Mouse (Mus musculus) midbrain, postnatal 0 days (tissue): Measurements from ENCODE around the gene Fndc11. TPM values are rescaled to one million over a fixed set of nuclear protein-coding genes. Genes with fewer than 3 reads are reported as not detected.
"Not testable (repeated sequence)": the region's sequence is repeated elsewhere in the genome, so short reads cannot be mapped to it uniquely, and the experiment has no call there.

Source experiments
- ATAC-seq: fragments of 200-750 bp; cut with Nextera tagmentation; 2 replicates; pipeline ENCODE4 v1.8.0; 2017; ENCODE audit warnings: moderate number of reproducible peaks, mild to moderate bottlenecking, moderate TSS enrichment, moderate library complexity; ENCODE audit not compliant: low FRiP score
- DNase-seq: peaks from one replicate; pipeline ENCODE4 v3.0.0-alpha.2; 2015; ENCODE audit warnings: low spot score
- H3K27ac ChIP-seq: fragments of 300-500 bp; sonication (generic); 2 replicates; pipeline ENCODE4 v1.5.1; 2014; ENCODE audit warnings: low read depth, mild to moderate bottlenecking, low read length, mixed read lengths
- H3K27me3 ChIP-seq: fragments of 300-500 bp; sonication (generic); 2 replicates; pipeline ENCODE4 v1.6.1; 2014; ENCODE audit warnings: low read length, control low read depth, mixed read lengths; ENCODE audit not compliant: insufficient read depth
- H3K36me3 ChIP-seq: fragments of 300-500 bp; sonication (generic); 2 replicates; pipeline ENCODE4 v1.6.1; 2014; ENCODE audit warnings: low read length, control low read depth, mixed read lengths; ENCODE audit not compliant: insufficient read depth
- H3K4me1 ChIP-seq: fragments of 300-500 bp; sonication (generic); 2 replicates; pipeline ENCODE4 v1.6.1; 2014; ENCODE audit warnings: mild to moderate bottlenecking, control low read depth, antibody characterized with exemption, low read length, mixed read lengths; ENCODE audit not compliant: insufficient read depth
- H3K4me2 ChIP-seq: fragments of 300-500 bp; sonication (generic); 2 replicates; pipeline ENCODE4 v1.6.1; 2014; ENCODE audit warnings: low read depth, mild to moderate bottlenecking, low read length, mixed read lengths; ENCODE audit not compliant: poor library complexity, severe bottlenecking
- H3K4me3 ChIP-seq: fragments of 300-500 bp; sonication (generic); 2 replicates; pipeline ENCODE4 v1.5.1; 2014; ENCODE audit warnings: low read depth, mild to moderate bottlenecking, low read length, moderate library complexity
- H3K9ac ChIP-seq: fragments of 300-500 bp; sonication (generic); replicated peaks from 2 replicates; pipeline ENCODE4 v1.6.1; 2014; ENCODE audit warnings: mild to moderate bottlenecking, low read length, moderate library complexity, mixed read lengths; ENCODE audit not compliant: poor library complexity, severe bottlenecking
- H3K9me3 ChIP-seq: fragments of 300-500 bp; sonication (generic); 2 replicates; pipeline ENCODE4 v1.6.1; 2016; ENCODE audit warnings: low read length, control low read depth
- CTCF ChIP-seq: IDR thresholded peaks from 2 replicates; pipeline ENCODE4 v1.5.1; 2016; ENCODE audit warnings: antibody characterized with exemption, mild to moderate bottlenecking
- WGBS: fragments of 180-500 bp; shearing (Covaris S2); extraction: QIAGEN DNeasy Blood & Tissue Kit; methylation state at CpG from one replicate; pipeline ENCODE4 v1.1.7; 2014; 5-methylcytosine and 5-hydroxymethylcytosine counted together
- polyA plus RNA-seq: library from polyadenylated mRNA; unstranded; fragments of >200 nt; fragmentation: Nextera tagmentation; extraction: Ambion mirVana; gene quantifications from 2 replicates; pipeline ENCODE4 v1.2.1, GENCODE M21; 2015
- total RNA-seq: library from RNA; depleted of rRNA; stranded (reverse); fragments of >200 nt; gene quantifications from 2 replicates; pipeline ENCODE4 v1.2.3, GENCODE M21; 2014

Fndc11 gene
- total and polyA plus RNA-seq, 2 experiments from 2014 or later: 0.26 to 0.55 TPM

DNA sequence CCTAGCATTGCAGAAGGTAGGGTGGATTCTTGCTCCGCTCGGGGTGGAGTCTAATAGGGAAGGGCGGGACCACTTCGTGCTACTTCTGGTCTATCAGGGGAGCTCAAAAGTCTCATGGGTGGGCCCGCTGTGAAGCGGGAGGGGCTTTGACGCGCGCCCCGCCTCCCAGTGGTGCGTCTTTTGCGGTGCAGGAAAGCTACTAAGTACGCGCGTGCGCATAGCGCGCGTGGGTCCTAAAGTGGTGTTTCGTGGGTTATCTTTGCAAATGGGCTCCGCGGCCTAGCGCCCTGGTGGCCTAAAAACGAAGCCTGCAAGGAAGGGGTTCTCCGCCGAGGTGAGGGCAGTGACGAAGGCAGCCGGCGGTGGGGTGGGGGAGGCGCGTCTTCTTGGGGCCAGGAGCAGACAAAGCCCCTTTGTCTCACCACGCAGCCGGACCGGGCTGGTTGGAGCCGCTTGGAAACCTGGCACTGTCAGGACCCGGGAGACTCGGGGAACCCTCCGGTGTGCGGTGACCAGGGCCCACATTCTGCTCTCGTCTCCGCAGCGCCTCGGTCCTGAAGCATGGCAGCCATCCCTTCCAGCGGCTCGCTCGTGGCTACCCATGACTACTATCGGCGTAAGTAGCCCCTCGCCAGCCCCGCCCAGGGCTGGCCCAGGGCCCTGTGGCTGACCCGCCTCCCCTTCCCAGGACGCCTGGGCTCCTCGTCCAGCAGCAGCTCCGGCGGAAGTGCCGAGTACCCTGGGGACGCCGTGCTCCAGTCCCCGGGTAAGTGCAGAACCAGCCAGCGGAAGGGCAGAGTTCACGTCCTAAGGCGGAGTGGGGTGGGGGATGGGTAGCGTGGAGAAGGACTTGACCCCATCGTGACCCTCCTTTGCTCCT is 32.5 kb upstream of the Fndc11 start, which contains the start of gene Ppdpf:
Ppdpf (plus strand) TSS at position 127 of the 880 bp plus-strand sequence.
- Histone ChIP-seq H3K36me3 (0 out of 2 replicates have a peak, but pooled peaks cover 3% of the 10 kb centered on the region), H3K4me1 (peaks cover 6% of the 10 kb centered on the region), H3K4me2 (peak within 1 kb of the TSS; percentile 67), H3K9me3 (no peaks in the 10 kb centered on the region), H3K4me3 (peak within 1 kb of the TSS; percentile 69), H3K27ac (peak within 1 kb of the TSS; percentile 96), H3K27me3 (no peaks in the 10 kb centered on the region), H3K9ac (peak within 1 kb of the TSS; percentile 99)
- TF ChIP-seq CTCF: peak; percentile 48
- DNase-seq (peak; percentile 94), ATAC-seq (peak; percentile 86)
- WGBS: under 1% methylated on average over 64 of the region's 64 CpGs

DNA sequence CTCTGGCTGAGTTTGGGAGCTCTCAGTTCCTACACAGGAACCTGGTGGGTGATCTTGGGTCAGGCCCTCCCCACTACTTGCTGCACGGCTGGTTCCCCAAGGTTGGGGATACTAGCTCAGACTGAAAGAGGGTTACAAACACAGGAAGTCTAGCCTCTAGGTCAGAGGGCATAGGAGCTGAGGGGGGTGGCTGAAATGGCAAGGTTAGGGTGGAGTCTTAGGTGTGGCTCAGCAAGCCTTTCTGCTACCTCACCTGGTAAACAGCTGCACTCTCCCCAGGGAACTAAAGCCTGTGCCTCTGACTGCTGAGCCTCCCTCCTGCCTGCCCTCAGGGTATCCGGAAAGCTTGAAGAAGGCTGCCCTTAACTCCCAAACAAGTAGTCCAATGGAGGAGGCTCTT is 31.1 kb upstream of the Fndc11 start:
- 81% methylated on average over 2 of the region's 2 CpGs for WGBS
- DNase-seq (no peak), ATAC-seq (no peak)
- H3K36me3 ChIP-seq: 0 out of 2 replicates have a peak, but pooled peaks cover 3% of the 10 kb centered on the region
- H3K9ac ChIP-seq: no peak overlapping the region
- H3K27me3 ChIP-seq: no peaks in the 10 kb centered on the region
- no peaks in the 10 kb centered on the region for H3K9me3 ChIP-seq
- H3K4me2 ChIP-seq: peak overlapping the region; percentile 67
- peaks cover 6% of the 10 kb centered on the region for H3K4me1 ChIP-seq
- TF ChIP-seq CTCF: no peak
- no peak overlapping the region for H3K27ac ChIP-seq
- H3K4me3 ChIP-seq: 0 out of 2 replicates have a peak overlapping the region, but pooled peaks have one; percentile 8

DNA sequence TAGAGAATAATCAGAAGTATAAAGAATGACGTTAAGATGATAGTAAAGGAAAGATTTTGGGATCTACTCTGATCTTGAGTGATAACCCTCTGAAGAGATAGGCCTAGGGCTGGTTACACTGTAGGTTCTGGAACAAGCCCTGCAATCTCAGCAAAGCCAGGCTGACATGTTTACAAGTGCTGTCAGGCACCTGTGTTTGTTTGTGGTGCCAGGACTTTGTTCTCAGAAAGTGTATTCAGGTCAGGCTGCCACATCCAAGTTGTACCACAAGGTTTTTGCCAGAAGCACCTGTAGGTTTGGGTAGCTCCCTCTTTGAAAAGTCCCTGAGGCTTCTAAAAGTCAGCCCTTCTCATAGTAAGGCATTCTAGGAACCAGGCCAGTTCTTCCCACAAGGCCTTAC is 30.5 kb upstream of the Fndc11 start:
- H3K4me3 ChIP-seq: no peak overlapping the region

DNA sequence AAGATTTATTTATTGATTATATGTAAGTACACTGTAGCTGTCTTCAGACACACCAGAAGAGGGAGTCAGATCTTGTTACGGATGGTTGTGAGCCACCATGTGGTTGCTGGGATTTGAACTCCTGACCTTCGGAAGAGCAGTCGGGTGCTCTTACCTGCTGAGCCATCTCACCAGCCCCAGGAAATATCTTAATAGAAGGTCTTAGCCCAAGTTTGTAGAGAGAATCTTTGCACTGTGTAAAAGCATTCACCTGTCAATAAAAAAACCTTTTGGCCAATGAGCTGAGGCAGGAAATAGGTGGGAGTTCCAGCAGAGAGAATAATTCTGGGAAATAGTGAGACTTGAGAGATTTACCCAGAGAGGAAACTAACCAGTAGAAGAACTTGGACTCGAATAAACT is 28.4 kb upstream of the Fndc11 start:
- not testable (repeated sequence) for H3K4me2 ChIP-seq, H3K27ac ChIP-seq, H3K4me3 ChIP-seq, H3K9me3 ChIP-seq, H3K4me1 ChIP-seq, H3K27me3 ChIP-seq, H3K9ac ChIP-seq, DNase-seq, ATAC-seq, H3K36me3 ChIP-seq
- 71% methylated on average over 4 of the region's 4 CpGs for WGBS

More for the DNA sequence above, 30.5 kb upstream of the Fndc11 start:
- TF ChIP-seq CTCF: no peak
- no peaks in the 10 kb centered on the region for H3K9me3 ChIP-seq
- DNase-seq: no peak
- ATAC-seq: no peak
- H3K4me1 ChIP-seq: peaks cover 6% of the 10 kb centered on the region
- H3K36me3 ChIP-seq: 0 out of 2 replicates have a peak, but pooled peaks cover 3% of the 10 kb centered on the region
- WGBS: 81% methylated on average over 1 of the region's 1 CpGs
- H3K27me3 ChIP-seq: no peaks in the 10 kb centered on the region
- no peak overlapping the region for H3K4me2 ChIP-seq
- H3K9ac ChIP-seq: no peak overlapping the region
- H3K27ac ChIP-seq: no peak overlapping the region

DNA sequence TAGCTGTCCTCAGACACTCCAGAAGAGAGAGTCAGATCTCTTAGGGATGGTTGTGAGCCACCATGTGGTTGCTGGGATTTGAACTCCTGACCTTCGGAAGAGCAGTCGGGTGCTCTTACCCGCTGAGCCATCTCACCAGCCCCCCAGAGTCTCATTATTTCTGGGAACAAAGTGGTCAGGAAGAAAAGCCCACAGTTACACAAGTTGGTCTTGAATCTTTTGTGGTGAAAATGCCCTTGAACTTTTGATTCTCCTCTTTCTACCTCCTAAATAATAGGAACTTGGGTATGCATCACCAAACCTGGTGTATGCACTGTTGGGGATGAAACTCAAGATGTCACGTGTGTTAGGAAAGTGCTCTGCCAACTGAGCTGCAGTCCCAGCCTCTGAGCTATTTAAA is 27.9 kb upstream of the Fndc11 start:
- Histone ChIP-seq H3K9me3 (no peaks in the 10 kb centered on the region), H3K4me2 (no peak overlapping the region), H3K27me3 (no peaks in the 10 kb centered on the region), H3K4me3 (no peak overlapping the region), H3K4me1 (peaks cover 6% of the 10 kb centered on the region), H3K9ac (no peak overlapping the region), H3K36me3 (0 out of 2 replicates have a peak, but pooled peaks cover 3% of the 10 kb centered on the region), H3K27ac (no peak overlapping the region)
- no peak for TF ChIP-seq CTCF
- ATAC-seq: no peak
- WGBS: 55% methylated on average over 4 of the region's 4 CpGs
- no peak for DNase-seq

DNA sequence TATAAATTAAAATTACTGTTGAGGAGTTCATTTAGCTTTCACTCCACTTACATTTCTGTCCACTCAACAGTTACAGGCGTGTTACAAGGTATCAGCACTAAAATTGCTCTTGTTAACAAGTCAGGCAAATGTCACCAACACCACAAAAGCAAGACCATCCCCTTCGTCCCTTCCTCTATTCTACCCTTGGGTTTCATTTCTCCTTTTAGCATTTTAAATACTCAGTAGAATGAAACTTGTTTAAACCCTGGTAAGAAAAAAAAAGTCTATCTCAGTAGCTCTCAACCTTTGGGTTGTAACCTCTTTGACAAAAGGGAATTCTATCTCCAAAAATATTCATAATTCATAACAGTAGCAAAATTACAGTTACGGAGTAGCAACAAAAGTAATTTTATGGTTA is 26.8 kb upstream of the Fndc11 start:
- 76% methylated on average over 3 of the region's 3 CpGs for WGBS

More for the DNA sequence above, 26.8 kb upstream of the Fndc11 start:
- no peak overlapping the region for H3K4me2 ChIP-seq
- H3K9ac ChIP-seq: no peak overlapping the region
- H3K9me3 ChIP-seq: no peaks in the 10 kb centered on the region
- DNase-seq (no peak), ATAC-seq (no peak)
- no peak overlapping the region for H3K4me3 ChIP-seq
- peaks cover 6% of the 10 kb centered on the region for H3K4me1 ChIP-seq
- TF ChIP-seq CTCF: no peak
- H3K27me3 ChIP-seq: no peaks in the 10 kb centered on the region
- H3K36me3 ChIP-seq: 0 out of 2 replicates have a peak, but pooled peaks cover 3% of the 10 kb centered on the region
- H3K27ac ChIP-seq: no peak overlapping the region
